Mouse (Mus musculus) midbrain, embryonic 11.5 days (tissue): ENCODE measurements around the gene Gng12. TPM values are rescaled to one million over a fixed set of nuclear protein-coding genes. Genes with fewer than 3 reads are reported as not detected.

Experiments used
- ATAC-seq: fragments of 200-750 bp; cut with Nextera tagmentation; 2 replicates; pipeline ENCODE4 v1.8.0; 2017; ENCODE audit warnings: moderate TSS enrichment, moderate library complexity; ENCODE audit not compliant: low FRiP score
- DNase-seq: peaks from one replicate; pipeline ENCODE4 v3.0.0; 2015; ENCODE audit warnings: low spot score; ENCODE audit errors: missing footprints
- H3K27ac ChIP-seq: fragments of 300-500 bp; sonication (generic); 2 replicates; pipeline ENCODE4 v1.5.1; 2014; ENCODE audit warnings: low read depth, low read length
- H3K27me3 ChIP-seq: fragments of 300-500 bp; sonication (generic); 2 replicates; pipeline ENCODE4 v1.6.1; 2014; ENCODE audit warnings: mild to moderate bottlenecking, low read length, moderate library complexity, mixed read lengths; ENCODE audit not compliant: control insufficient read depth, insufficient read depth
- H3K36me3 ChIP-seq: fragments of 300-500 bp; sonication (generic); 2 replicates; pipeline ENCODE4 v1.6.1; 2014; ENCODE audit warnings: mild to moderate bottlenecking, low read length, moderate library complexity, mixed read lengths; ENCODE audit not compliant: control insufficient read depth, insufficient read depth
- H3K4me1 ChIP-seq: fragments of 300-500 bp; sonication (generic); 2 replicates; pipeline ENCODE4 v1.6.1; 2014; ENCODE audit warnings: low read length; ENCODE audit not compliant: control insufficient read depth, insufficient read depth
- H3K4me2 ChIP-seq: fragments of 300-500 bp; sonication (generic); 2 replicates; pipeline ENCODE4 v1.6.1; 2014; ENCODE audit warnings: mild to moderate bottlenecking, moderate library complexity
- H3K4me3 ChIP-seq: fragments of 300-500 bp; sonication (generic); 2 replicates; pipeline ENCODE4 v1.5.1; 2014; ENCODE audit warnings: low read depth, low read length
- H3K9ac ChIP-seq: fragments of 300-500 bp; sonication (generic); 2 replicates; pipeline ENCODE4 v1.6.1; 2014; ENCODE audit warnings: low read length
- H3K9me3 ChIP-seq: fragments of 300-500 bp; sonication (generic); 2 replicates; pipeline ENCODE4 v1.6.1; 2016; ENCODE audit warnings: low read length; ENCODE audit not compliant: control insufficient read depth
- WGBS: fragments of 180-500 bp; shearing (Covaris S2); extraction: QIAGEN DNeasy Blood & Tissue Kit; methylation state at CpG from one replicate; pipeline ENCODE4 v1.1.7; 2014; 5-methylcytosine and 5-hydroxymethylcytosine counted together
- polyA plus RNA-seq: library from polyadenylated mRNA; unstranded; fragments of >200 nt; fragmentation: Nextera tagmentation; extraction: Ambion mirVana; gene quantifications from 2 replicates; pipeline ENCODE4 v1.2.1, GENCODE M21; 2014

Gng12 gene
- polyA plus RNA-seq, 1 experiment from 2014 or later = 40.8 TPM

- H3K9me3 ChIP-seq = no peaks in the 10 kb centered on the region
- H3K27ac ChIP-seq = no peak overlapping the region
- no peaks in the 10 kb centered on the region for H3K4me1 ChIP-seq
- no peaks in the 10 kb centered on the region for H3K36me3 ChIP-seq
- H3K4me2 ChIP-seq = no peak overlapping the region
- ATAC-seq (no peak), DNase-seq (no peak)
- no peak overlapping the region for H3K9ac ChIP-seq
- H3K27me3 ChIP-seq = no peaks in the 10 kb centered on the region
- no peak overlapping the region for H3K4me3 ChIP-seq
- 92% methylated on average over 6 of the region's 6 CpGs for WGBS
These were observed 92.8 kb downstream of the Gng12 start for GRCm38 (mm10) chr6:66989037-66989436.

GRCm38 (mm10) chr6:66989518-66989917, 93.3 kb downstream of the Gng12 start:
- H3K36me3 ChIP-seq = no peaks in the 10 kb centered on the region
- 84% methylated on average over 3 of the region's 3 CpGs for WGBS

GRCm38 (mm10) chr6:66992232-66992631, 96.0 kb downstream of the Gng12 start:
- Histone ChIP-seq H3K4me1 (no peaks in the 10 kb centered on the region), H3K4me3 (no peak overlapping the region), H3K9ac (no peak overlapping the region), H3K36me3 (no peaks in the 10 kb centered on the region), H3K4me2 (no peak overlapping the region), H3K27ac (no peak overlapping the region), H3K9me3 (no peaks in the 10 kb centered on the region), H3K27me3 (no peaks in the 10 kb centered on the region)
- WGBS = 85% methylated on average over 9 of the region's 9 CpGs
- ATAC-seq = no peak
- no peak for DNase-seq

More at GRCm38 (mm10) chr6:66989518-66989917, 93.3 kb downstream of the Gng12 start:
- H3K4me1 ChIP-seq = no peaks in the 10 kb centered on the region
- DNase-seq = no peak
- no peaks in the 10 kb centered on the region for H3K27me3 ChIP-seq
- H3K27ac ChIP-seq = no peak overlapping the region
- no peak overlapping the region for H3K4me2 ChIP-seq
- no peak overlapping the region for H3K4me3 ChIP-seq
- H3K9ac ChIP-seq = no peak overlapping the region
- no peak for ATAC-seq
- H3K9me3 ChIP-seq = no peaks in the 10 kb centered on the region

- H3K4me1 ChIP-seq = no peaks in the 10 kb centered on the region
- ATAC-seq = no peak
- H3K27ac ChIP-seq = no peak overlapping the region
- H3K9me3 ChIP-seq = no peaks in the 10 kb centered on the region
- H3K36me3 ChIP-seq = no peaks in the 10 kb centered on the region
- no peak for DNase-seq
- no peak overlapping the region for H3K4me2 ChIP-seq
- WGBS = 93% methylated on average over 8 of the region's 8 CpGs
- H3K9ac ChIP-seq = no peak overlapping the region
- H3K27me3 ChIP-seq = no peaks in the 10 kb centered on the region
- H3K4me3 ChIP-seq = no peak overlapping the region
These were observed 96.6 kb downstream of the Gng12 start for GRCm38 (mm10) chr6:66992786-66993185.

- no peak overlapping the region for H3K4me3 ChIP-seq
- DNase-seq (no peak), ATAC-seq (no peak)
- H3K9ac ChIP-seq = no peak overlapping the region
- WGBS = 90% methylated on average over 8 of the region's 8 CpGs
- no peaks in the 10 kb centered on the region for H3K9me3 ChIP-seq
- H3K4me1 ChIP-seq = no peaks in the 10 kb centered on the region
- no peaks in the 10 kb centered on the region for H3K27me3 ChIP-seq
- H3K36me3 ChIP-seq = no peaks in the 10 kb centered on the region
- no peak overlapping the region for H3K4me2 ChIP-seq
- no peak overlapping the region for H3K27ac ChIP-seq
These were observed 98.8 kb downstream of the Gng12 start for GRCm38 (mm10) chr6:66994981-66995380.

- Histone ChIP-seq H3K27me3 (no peaks in the 10 kb centered on the region), H3K4me2 (no peak overlapping the region), H3K4me3 (no peak overlapping the region), H3K9ac (no peak overlapping the region), H3K9me3 (no peaks in the 10 kb centered on the region), H3K27ac (no peak overlapping the region), H3K4me1 (no peaks in the 10 kb centered on the region), H3K36me3 (no peaks in the 10 kb centered on the region)
- no peak for ATAC-seq
- 86% methylated on average over 1 of the region's 1 CpGs for WGBS
- no peak for DNase-seq
These were observed 99.6 kb downstream of the Gng12 start for GRCm38 (mm10) chr6:66995825-66996224.

- DNase-seq (no peak), ATAC-seq (no peak)
- Histone ChIP-seq H3K9ac (no peak overlapping the region), H3K4me2 (no peak overlapping the region), H3K4me1 (no peaks in the 10 kb centered on the region), H3K27me3 (no peaks in the 10 kb centered on the region), H3K27ac (no peak overlapping the region), H3K4me3 (no peak overlapping the region), H3K9me3 (no peaks in the 10 kb centered on the region), H3K36me3 (no peaks in the 10 kb centered on the region)
- 84% methylated on average over 1 of the region's 1 CpGs for WGBS
These were observed 100.1 kb downstream of the Gng12 start for GRCm38 (mm10) chr6:66996257-66996656.

GRCm38 (mm10) chr6:66998645-66999044, 102.4 kb downstream of the Gng12 start:
- H3K4me2 ChIP-seq = no peak overlapping the region
- no peaks in the 10 kb centered on the region for H3K36me3 ChIP-seq
- WGBS = 90% methylated on average over 2 of the region's 2 CpGs
- H3K9me3 ChIP-seq = no peaks in the 10 kb centered on the region
- no peaks in the 10 kb centered on the region for H3K27me3 ChIP-seq
- DNase-seq (no peak), ATAC-seq (no peak)
- H3K4me1 ChIP-seq = no peaks in the 10 kb centered on the region
- H3K9ac ChIP-seq = no peak overlapping the region
- H3K4me3 ChIP-seq = no peak overlapping the region
- H3K27ac ChIP-seq = no peak overlapping the region

- Histone ChIP-seq H3K9ac (no peak overlapping the region), H3K9me3 (no peaks in the 10 kb centered on the region), H3K4me1 (no peaks in the 10 kb centered on the region), H3K27ac (no peak overlapping the region), H3K4me2 (no peak overlapping the region), H3K4me3 (no peak overlapping the region), H3K27me3 (no peaks in the 10 kb centered on the region), H3K36me3 (no peaks in the 10 kb centered on the region)
- DNase-seq = no peak
- no peak for ATAC-seq
These were observed 103.6 kb downstream of the Gng12 start for GRCm38 (mm10) chr6:66999800-67000199.

- Histone ChIP-seq H3K27me3 (no peaks in the 10 kb centered on the region), H3K9ac (no peak overlapping the region), H3K4me2 (no peak overlapping the region), H3K4me1 (no peaks in the 10 kb centered on the region), H3K36me3 (no peaks in the 10 kb centered on the region), H3K27ac (no peak overlapping the region), H3K9me3 (no peaks in the 10 kb centered on the region), H3K4me3 (no peak overlapping the region)
- DNase-seq (no peak), ATAC-seq (no peak)
- 90% methylated on average over 3 of the region's 3 CpGs for WGBS
These were observed 113.7 kb downstream of the Gng12 start for GRCm38 (mm10) chr6:67009888-67010287.
